Mouse (Mus musculus): ENCODE results near the gene Tfcp2. TPM values are rescaled to one million over a fixed set of nuclear protein-coding genes. Genes with fewer than 3 reads are reported as not detected.
"Not testable (repeated sequence)": the region's sequence is repeated elsewhere in the genome, so short reads cannot be mapped to it uniquely, and the experiment has no call there.

The Tfcp2 gene
- total and polyA plus RNA-seq, 2 experiments, result 4.0 to 5.8 TPM

- WGBS, result 96% methylated on average over 11 of the region's 11 CpGs
- H3K36me3 ChIP-seq (ENCODE audit: control insufficient read depth, insufficient read depth, low read length), result peaks cover 37% of the 10 kb centered on the region; the same call in 1 of the 2 replicates
- no peaks in the 10 kb centered on the region for H3K27me3 ChIP-seq (ENCODE audit: control insufficient read depth, insufficient read depth, low read length)
- H3K9ac ChIP-seq (ENCODE audit: low read depth, low read length), result no peak overlapping the region
- no peak overlapping the region for H3K27ac ChIP-seq (replicated peaks; ENCODE audit: insufficient read depth, low read depth, low read length)
- TF ChIP-seq CTCF (IDR thresholded peaks at IDR 0.05; ENCODE audit: low read depth, low read length) (no peak), POLR2A (IDR thresholded peaks at IDR 0.05; ENCODE audit: extremely low read depth, insufficient read depth, low read length) (no peak)
- H3K79me2 ChIP-seq (ENCODE audit: control insufficient read depth, insufficient read depth, low read length), result no peaks in the 10 kb centered on the region
- no peak overlapping the region for H3K4me3 ChIP-seq (ENCODE audit: insufficient read depth, low read depth, low read length)
- no peak for DNase-seq (ENCODE audit: extremely low read depth, low read depth, low spot score)
- no peaks in the 10 kb centered on the region for H3K4me1 ChIP-seq (ENCODE audit: control insufficient read depth, insufficient read depth, low read length)
These were observed 41.7 kb downstream of the Tfcp2 start for GRCm38 (mm10) chr15:100510072-100510471.

- no peak for DNase-seq (ENCODE audit: extremely low read depth, low read depth, low spot score)
- no peak for TF ChIP-seq CTCF (IDR thresholded peaks at IDR 0.05; ENCODE audit: low read depth, low read length)
- TF ChIP-seq POLR2A (IDR thresholded peaks at IDR 0.05; ENCODE audit: extremely low read depth, insufficient read depth, low read length), result no peak
- H3K79me2 ChIP-seq (ENCODE audit: control insufficient read depth, insufficient read depth, low read length), result no peaks in the 10 kb centered on the region
- WGBS, result 94% methylated on average over 13 of the region's 13 CpGs
- H3K27me3 ChIP-seq (ENCODE audit: control insufficient read depth, insufficient read depth, low read length), result no peaks in the 10 kb centered on the region
- no peak overlapping the region for H3K9ac ChIP-seq (ENCODE audit: low read depth, low read length)
- no peaks in the 10 kb centered on the region for H3K4me1 ChIP-seq (ENCODE audit: control insufficient read depth, insufficient read depth, low read length)
- no peak overlapping the region for H3K27ac ChIP-seq (replicated peaks; ENCODE audit: insufficient read depth, low read depth, low read length)
- H3K4me3 ChIP-seq (ENCODE audit: insufficient read depth, low read depth, low read length), result no peak overlapping the region
- H3K36me3 ChIP-seq (ENCODE audit: control insufficient read depth, insufficient read depth, low read length), result peaks cover 35% of the 10 kb centered on the region
These were observed 43.2 kb downstream of the Tfcp2 start for GRCm38 (mm10) chr15:100508454-100509167.

- not testable (repeated sequence) for H3K4me1 ChIP-seq (ENCODE audit: control insufficient read depth, insufficient read depth, low read length); DNase-seq (ENCODE audit: extremely low read depth, low read depth, low spot score); H3K27me3 ChIP-seq (ENCODE audit: control insufficient read depth, insufficient read depth, low read length); H3K4me3 ChIP-seq (ENCODE audit: insufficient read depth, low read depth, low read length); H3K9ac ChIP-seq (ENCODE audit: low read depth, low read length); H3K36me3 ChIP-seq (ENCODE audit: control insufficient read depth, insufficient read depth, low read length); H3K79me2 ChIP-seq (ENCODE audit: control insufficient read depth, insufficient read depth, low read length); H3K27ac ChIP-seq (replicated peaks; ENCODE audit: insufficient read depth, low read depth, low read length)
- WGBS, result 91% methylated on average over 8 of the region's 8 CpGs
These were observed 52.3 kb downstream of the Tfcp2 start for GRCm38 (mm10) chr15:100499506-100499905.

- H3K9ac ChIP-seq (ENCODE audit: low read depth, low read length), result peak within 1 kb of the TSS; percentile 98
- H3K27ac ChIP-seq (replicated peaks; ENCODE audit: insufficient read depth, low read depth, low read length), result peak within 1 kb of the TSS; percentile 56; the same call in 1 of the 2 replicates
- DNase-seq (ENCODE audit: extremely low read depth, low read depth, low spot score), result peak; percentile 58
- H3K4me3 ChIP-seq (ENCODE audit: insufficient read depth, low read depth, low read length), result peak within 1 kb of the TSS; percentile 90
- peaks cover 2% of the 10 kb centered on the region; the same call in 1 of the 2 replicates for H3K4me1 ChIP-seq (ENCODE audit: control insufficient read depth, insufficient read depth, low read length)
- H3K79me2 ChIP-seq (ENCODE audit: control insufficient read depth, insufficient read depth, low read length), result peaks cover 16% of the 10 kb centered on the region
- no peak for TF ChIP-seq CTCF (IDR thresholded peaks at IDR 0.05; ENCODE audit: low read depth, low read length)
- peak; percentile 96 for TF ChIP-seq POLR2A (IDR thresholded peaks at IDR 0.05; ENCODE audit: extremely low read depth, insufficient read depth, low read length)
- under 1% methylated on average over 40 of the region's 40 CpGs for WGBS
- H3K36me3 ChIP-seq (ENCODE audit: control insufficient read depth, insufficient read depth, low read length), result no peaks in the 10 kb centered on the region
- H3K27me3 ChIP-seq (ENCODE audit: control insufficient read depth, insufficient read depth, low read length), result no peaks in the 10 kb centered on the region
These were observed 56.7 kb downstream of the Tfcp2 start, which contains the start of gene Csrnp2 for GRCm38 (mm10) chr15:100495102-100495501. Gene Csrnp2, minus strand, starts transcription at chr15:100495488.

GRCm38 (mm10) chr15:100494647-100495046, 57.2 kb downstream of the Tfcp2 start:
- Histone ChIP-seq H3K4me3 (ENCODE audit: insufficient read depth, low read depth, low read length) (peak overlapping the region; percentile 90), H3K27ac (replicated peaks; ENCODE audit: insufficient read depth, low read depth, low read length) (0 out of 2 replicates have a peak overlapping the region, but pooled peaks have one; percentile 38), H3K79me2 (ENCODE audit: control insufficient read depth, insufficient read depth, low read length) (peaks cover 18% of the 10 kb centered on the region), H3K36me3 (ENCODE audit: control insufficient read depth, insufficient read depth, low read length) (no peaks in the 10 kb centered on the region), H3K4me1 (ENCODE audit: control insufficient read depth, insufficient read depth, low read length) (peaks cover 2% of the 10 kb centered on the region; the same call in 1 of the 2 replicates), H3K27me3 (ENCODE audit: control insufficient read depth, insufficient read depth, low read length) (no peaks in the 10 kb centered on the region), H3K9ac (ENCODE audit: low read depth, low read length) (peak overlapping the region; percentile 98)
- DNase-seq (ENCODE audit: extremely low read depth, low read depth, low spot score), result no peak
- under 1% methylated on average over 29 of the region's 29 CpGs for WGBS
- TF ChIP-seq POLR2A (IDR thresholded peaks at IDR 0.05; ENCODE audit: extremely low read depth, insufficient read depth, low read length), result no peak
- no peak for TF ChIP-seq CTCF (IDR thresholded peaks at IDR 0.05; ENCODE audit: low read depth, low read length)

- H3K79me2 ChIP-seq (ENCODE audit: control insufficient read depth, insufficient read depth, low read length), result peaks cover 19% of the 10 kb centered on the region
- H3K27ac ChIP-seq (replicated peaks; ENCODE audit: insufficient read depth, low read depth, low read length), result no peak overlapping the region
- DNase-seq (ENCODE audit: extremely low read depth, low read depth, low spot score), result no peak
- no peak overlapping the region for H3K4me3 ChIP-seq (ENCODE audit: insufficient read depth, low read depth, low read length)
- no peaks in the 10 kb centered on the region for H3K36me3 ChIP-seq (ENCODE audit: control insufficient read depth, insufficient read depth, low read length)
- TF ChIP-seq POLR2A (IDR thresholded peaks at IDR 0.05; ENCODE audit: extremely low read depth, insufficient read depth, low read length) (no peak), CTCF (IDR thresholded peaks at IDR 0.05; ENCODE audit: low read depth, low read length) (no peak)
- no peak overlapping the region for H3K9ac ChIP-seq (ENCODE audit: low read depth, low read length)
- WGBS, result 87% methylated on average over 9 of the region's 9 CpGs
- H3K4me1 ChIP-seq (ENCODE audit: control insufficient read depth, insufficient read depth, low read length), result peaks cover 2% of the 10 kb centered on the region; the same call in 1 of the 2 replicates
- no peaks in the 10 kb centered on the region for H3K27me3 ChIP-seq (ENCODE audit: control insufficient read depth, insufficient read depth, low read length)
These were observed 59.8 kb downstream of the Tfcp2 start for GRCm38 (mm10) chr15:100491966-100492365.

All from liver, adult 2 months (tissue).